Mouse (Mus musculus) megakaryocyte, embryonic 14.5 days (primary cell): ENCODE data around the gene 9430097D07Rik. TPM values are rescaled to one million over a fixed set of nuclear protein-coding genes. Genes with fewer than 3 reads are reported as not detected.

ENCODE experiments used
- H3K27me3 ChIP-seq: replicated peaks from 2 replicates; pipeline ENCODE3; 2012; ENCODE audit warnings: inconsistent platforms
- H3K36me3 ChIP-seq: replicated peaks from 2 replicates; pipeline ENCODE3; 2012; ENCODE audit warnings: low read length, inconsistent platforms, mixed read lengths
- H3K4me1 ChIP-seq: 2 replicates; pipeline ENCODE4 v1.6.1; 2012; ENCODE audit warnings: inconsistent platforms
- H3K4me3 ChIP-seq: replicated peaks from 2 replicates; pipeline ENCODE3; 2012; ENCODE audit warnings: moderate library complexity, mild to moderate bottlenecking, inconsistent platforms
- H3K9me3 ChIP-seq: 2 replicates; pipeline ENCODE4 v1.6.1; 2012; ENCODE audit warnings: inconsistent platforms
- FLI1 ChIP-seq: IDR thresholded peaks from 2 replicates; pipeline ENCODE4 v1.6.1; 2012; ENCODE audit warnings: low read length, inconsistent platforms, mixed read lengths
- GATA1 ChIP-seq: IDR thresholded peaks from 3 replicates; pipeline ENCODE4 v1.6.1; 2012; ENCODE audit warnings: mixed read lengths, low read length, inconsistent platforms, borderline replicate concordance
- polyA plus RNA-seq: library from polyadenylated mRNA; stranded (reverse); fragments of >175 nt; gene quantifications from 2 replicates; pipeline ENCODE4 v1.2.3, GENCODE M21; 2012; ENCODE audit warnings: low replicate concordance; ENCODE audit not compliant: insufficient read depth

Gene 9430097D07Rik
- polyA plus RNA-seq, 1 experiment = not detected

- peaks cover 64% of the 10 kb centered on the region for H3K27me3 ChIP-seq
- no peaks in the 10 kb centered on the region for H3K4me1 ChIP-seq
- H3K4me3 ChIP-seq = no peak overlapping the region
- no peaks in the 10 kb centered on the region for H3K9me3 ChIP-seq
- TF ChIP-seq FLI1 = no peak
- no peak for TF ChIP-seq GATA1
- H3K36me3 ChIP-seq = no peaks in the 10 kb centered on the region
Measured at GRCm38 (mm10) chr2:32524536-32525031, 50.9 kb downstream of the 9430097D07Rik start.

Other genes starting within 250 kb of the 9430097D07Rik start
- gene Ciz1, start 223.4 kb downstream of the 9430097D07Rik start, polyA plus RNA-seq = 103 and 163 TPM in 2 replicates
- 3.6 and 6.2 TPM in 2 replicates for gene Dnm1, start 222.3 kb downstream of the 9430097D07Rik start, polyA plus RNA-seq
- gene 1110008P14Rik, start 193.7 kb downstream of the 9430097D07Rik start, polyA plus RNA-seq = 74.3 and 79.5 TPM in 2 replicates
- gene Lcn2, start 187.4 kb downstream of the 9430097D07Rik start, polyA plus RNA-seq = 15.0 and 32.0 TPM in 2 replicates
- gene Ptges2, start 179.8 kb downstream of the 9430097D07Rik start, polyA plus RNA-seq = 2.5 and 3.4 TPM in 2 replicates
- 3.9 and 10.8 TPM in 2 replicates for gene Naif1, start 125.2 kb downstream of the 9430097D07Rik start, polyA plus RNA-seq
- 7.3 and 7.9 TPM in 2 replicates for gene Slc25a25, start 124.2 kb downstream of the 9430097D07Rik start, polyA plus RNA-seq
- gene Fam102a, start 40.4 kb downstream of the 9430097D07Rik start, polyA plus RNA-seq = 0.64 and 1.8 TPM in 2 replicates
- gene Dpm2, start 4.8 kb downstream of the 9430097D07Rik start, polyA plus RNA-seq = 2.8 and 10.0 TPM in 2 replicates
- gene Pip5kl1, start 887 bp downstream of the 9430097D07Rik start, polyA plus RNA-seq = not detected in 2 replicates
- gene St6galnac4, start 11.4 kb upstream of the 9430097D07Rik start, polyA plus RNA-seq = 16.3 and 18.9 TPM in 2 replicates
- gene St6galnac6, start 24.0 kb upstream of the 9430097D07Rik start, polyA plus RNA-seq = 36.4 and 40.9 TPM in 2 replicates
- gene Ak1, start 46.1 kb upstream of the 9430097D07Rik start, polyA plus RNA-seq = 11.0 and 12.2 TPM in 2 replicates
- gene Eng, start 70.9 kb upstream of the 9430097D07Rik start, polyA plus RNA-seq = 90.6 and 227 TPM in 2 replicates
- gene Fpgs, start 128.5 kb upstream of the 9430097D07Rik start, polyA plus RNA-seq = 39.7 and 57.5 TPM in 2 replicates
- 148 and 403 TPM in 2 replicates for gene Cdk9, start 137.4 kb upstream of the 9430097D07Rik start, polyA plus RNA-seq
- gene Sh2d3c, start 145.4 kb upstream of the 9430097D07Rik start, polyA plus RNA-seq = 13.4 and 21.1 TPM in 2 replicates
- 3.0 TPM in 1 of 2 replicates, not detected in the other for gene 6330409D20Rik, start 165.3 kb upstream of the 9430097D07Rik start, polyA plus RNA-seq
- 30.1 and 93.0 TPM in 2 replicates for gene Tor2a, start 181.6 kb upstream of the 9430097D07Rik start, polyA plus RNA-seq
- 0.03 and 1.9 TPM in 2 replicates for gene Ttc16, start 199.9 kb upstream of the 9430097D07Rik start, polyA plus RNA-seq
- gene Ptrh1, start 200.1 kb upstream of the 9430097D07Rik start, polyA plus RNA-seq = 2.6 TPM in 1 of 2 replicates, not detected in the other
- not detected in 2 replicates for gene Cfap157, start 208.7 kb upstream of the 9430097D07Rik start, polyA plus RNA-seq